8 mouse cellular contexts compared by ENCODE assay signal in the genomic region with DNA sequence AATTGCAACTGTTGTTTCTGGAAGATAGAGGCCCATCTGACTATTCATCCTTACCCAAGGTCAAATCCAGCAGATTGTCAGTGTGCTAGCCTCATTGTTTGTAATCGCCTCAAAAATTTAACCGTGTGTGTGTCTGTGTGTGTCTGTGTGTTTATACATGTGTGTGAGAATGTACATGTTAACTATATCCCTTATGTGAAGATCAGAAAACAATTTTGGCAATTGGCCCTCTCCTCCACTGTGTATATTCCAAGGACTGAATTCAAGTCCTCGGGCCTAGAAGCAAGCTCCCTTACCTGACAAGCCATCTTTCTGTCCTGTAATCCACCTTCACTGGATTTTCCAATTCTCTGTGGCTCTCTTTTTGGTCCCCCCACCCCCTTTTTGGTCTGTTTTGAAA. TPM values are rescaled to one million over a fixed set of nuclear protein-coding genes. Genes with fewer than 3 reads are reported as not detected.
DNase-seq lines count a peak whose midpoint lies in the region; ATAC-seq and TF ChIP-seq lines count a peak whose summit lies in the region.
"Not testable (repeated sequence)": the region's sequence is repeated elsewhere in the genome, so short reads cannot be mapped to it uniquely, and the experiment has no call there.

No protein-coding gene starts in this region.

- TF ChIP-seq POLR2A in CH12.LX (IDR thresholded peaks at IDR 0.05; ENCODE audit: low read depth, low read length); liver, adult 2 months (IDR thresholded peaks at IDR 0.05; ENCODE audit: extremely low read depth, insufficient read depth, low read length); thymus, adult 2 months (IDR thresholded peaks at IDR 0.05; ENCODE audit: control insufficient read depth, extremely low read depth, insufficient read depth, low read length, poor library complexity): not testable (repeated sequence)

- not testable (repeated sequence) for TF ChIP-seq RAD21 in CH12.LX (IDR thresholded peaks at IDR 0.05; ENCODE audit: low read depth, low read length)

- not testable (repeated sequence) for DNase-seq in CH12.LX (ENCODE audit: extremely low read depth)
- peak; percentile 23 for DNase-seq in adrenal gland, postnatal 14 days
- peak; percentile 12 to 13 for DNase-seq in cerebellum, postnatal 10 days
- peak; percentile 72 for DNase-seq in heart, embryonic 10.5 days (ENCODE audit: low spot score)
- DNase-seq in liver, adult 2 months (ENCODE audit: extremely low read depth, low read depth, low spot score): peak; percentile 19
- DNase-seq in retina, embryonic 14.5 days (ENCODE audit: low spot score): peak; percentile 39
- DNase-seq in thymus, adult 2 months: peak; percentile 5

- not testable (repeated sequence) for H3K27me3 ChIP-seq in CH12.LX (replicated peaks); heart, embryonic 10.5 days (ENCODE audit: insufficient read depth, poor library complexity, severe bottlenecking); kidney, embryonic 16.5 days (ENCODE audit: insufficient read depth, low read length); liver, adult 2 months (ENCODE audit: control insufficient read depth, insufficient read depth, low read length); thymus, adult 2 months (ENCODE audit: control insufficient read depth, insufficient read depth, low read length)

- H3K9ac ChIP-seq in CH12.LX (ENCODE audit: insufficient read depth, low read depth): peak overlapping the region; percentile 59
- not testable (repeated sequence) for H3K9ac ChIP-seq in kidney, embryonic 16.5 days (replicated peaks; ENCODE audit: low read length); liver, adult 2 months (ENCODE audit: low read depth, low read length)

- H3K36me3 ChIP-seq in CH12.LX (replicated peaks in 1 of 2; ENCODE audit: control insufficient read depth in 1 of 2, insufficient read depth in 1 of 2, low read length in 1 of 2): peaks cover 6 to 21% of the 10 kb centered on the region in 2 experiments
- H3K36me3 ChIP-seq in heart, embryonic 10.5 days: peaks cover 37% of the 10 kb centered on the region
- H3K36me3 ChIP-seq in kidney, embryonic 16.5 days (ENCODE audit: insufficient read depth, low read length): peaks cover 26% of the 10 kb centered on the region
- H3K36me3 ChIP-seq in liver, adult 2 months (ENCODE audit: control insufficient read depth, insufficient read depth, low read length); thymus, adult 2 months (ENCODE audit: control insufficient read depth, insufficient read depth, low read length): not testable (repeated sequence)

- dilution Hi-C loops in CH12.LX (cut with MboI; ENCODE audit: extremely low pct_ligation_motif_present, extremely low pct_unique_long_range_greater_than_20kb, low sequenced_read_pairs): not testable (repeated sequence)

- 58% methylated on average over 3 of the region's 3 CpGs for WGBS in heart, embryonic 10.5 days
- WGBS in kidney, embryonic 16.5 days: 60% methylated on average over 3 of the region's 3 CpGs
- 54% methylated on average over 3 of the region's 3 CpGs for WGBS in liver, adult 2 months
- WGBS in thymus, adult 2 months: 63% methylated on average over 3 of the region's 3 CpGs

- peak overlapping the region; percentile 15; the same call in 1 of the 2 replicates for H3K27ac ChIP-seq in CH12.LX (ENCODE audit: insufficient read depth, low read depth)
- H3K27ac ChIP-seq in heart, embryonic 10.5 days; liver, adult 2 months (replicated peaks; ENCODE audit: insufficient read depth, low read depth, low read length); thymus, adult 2 months (ENCODE audit: control insufficient read depth, insufficient read depth, low read length): not testable (repeated sequence)
- H3K27ac ChIP-seq in kidney, embryonic 16.5 days (ENCODE audit: low read length): 0 out of 2 replicates have a peak overlapping the region, but pooled peaks have one; percentile 4

- ATAC-seq in kidney, embryonic 16.5 days (ENCODE audit: low FRiP score, low TSS enrichment): not testable (repeated sequence)

- TF ChIP-seq EP300 in CH12.LX (IDR thresholded peaks at IDR 0.05; ENCODE audit: low read length): not testable (repeated sequence)

- peak overlapping the region; percentile 40 for H3K4me2 ChIP-seq in CH12.LX (ENCODE audit: insufficient read depth, low read depth, poor library complexity, severe bottlenecking)
- H3K4me2 ChIP-seq in kidney, embryonic 16.5 days (replicated peaks; ENCODE audit: low read depth, low read length): not testable (repeated sequence)

- peaks cover 24% of the 10 kb centered on the region for H3K9me3 ChIP-seq in CH12.LX (replicated peaks; ENCODE audit: low read length)
- H3K9me3 ChIP-seq in heart, embryonic 10.5 days: peaks cover 67% of the 10 kb centered on the region
- not testable (repeated sequence) for H3K9me3 ChIP-seq in kidney, embryonic 16.5 days (ENCODE audit: low read length)

- H3K4me1 ChIP-seq in CH12.LX (ENCODE audit: control insufficient read depth in 1 of 2, insufficient read depth in 2 of 2): peaks cover 26 to 56% of the 10 kb centered on the region in 2 experiments
- not testable (repeated sequence) for H3K4me1 ChIP-seq in heart, embryonic 10.5 days; kidney, embryonic 16.5 days (ENCODE audit: insufficient read depth, low read length); liver, adult 2 months (ENCODE audit: control insufficient read depth, insufficient read depth, low read length); thymus, adult 2 months (replicated peaks; ENCODE audit: control insufficient read depth, insufficient read depth, low read length)

- not testable (repeated sequence) for H3K4me3 ChIP-seq in CH12.LX (replicated peaks in 1 of 3; ENCODE audit: low read depth in 2 of 3, low read length in 2 of 3, poor library complexity in 1 of 3); heart, embryonic 10.5 days; kidney, embryonic 16.5 days (ENCODE audit: low read length); liver, adult 2 months (ENCODE audit: insufficient read depth, low read depth, low read length); thymus, adult 2 months (ENCODE audit: control insufficient read depth, insufficient read depth, low read length)

- TF ChIP-seq CTCF in CH12.LX (conservative IDR thresholded peaks at IDR 0.05 in 1 of 2, IDR thresholded peaks at IDR 0.05 in 1 of 2; ENCODE audit: low read depth in 2 of 2, low read length in 2 of 2); liver, adult 2 months (IDR thresholded peaks at IDR 0.05; ENCODE audit: low read depth, low read length); thymus, adult 2 months (IDR thresholded peaks at IDR 0.05; ENCODE audit: borderline replicate concordance, control insufficient read depth, extremely low read depth, insufficient read depth, low read length, poor library complexity): not testable (repeated sequence)

- in situ Hi-C loops in CH12.LX (cut with MboI; ENCODE audit: low pct_ligation_motif_present, low pct_unique_long_range_greater_than_20kb, low sequenced_read_pairs): not testable (repeated sequence)

- H3K79me2 ChIP-seq in CH12.LX (replicated peaks; ENCODE audit: control insufficient read depth, extremely low read depth, insufficient read depth, poor library complexity, severe bottlenecking); liver, adult 2 months (ENCODE audit: control insufficient read depth, insufficient read depth, low read length): not testable (repeated sequence)

RNA-seq across cellular contexts. Expression of a gene that starts 35.7 kb away (rescaled TPM):
- 288 and 398 TPM in 2 replicates for total RNA-seq in CH12.LX (2012; rRNA removed)
- total RNA-seq in CH12.LX (2014; rRNA removed): 60.4 and 62.0 TPM in 2 replicates
- 606 and 724 TPM in 2 replicates for polyA plus RNA-seq in CH12.LX (2012; ENCODE audit: insufficient read length, low read depth)
- total RNA-seq in adrenal gland, postnatal 14 days (2021): 129 and 342 TPM in 2 replicates
- 121 and 172 TPM in 2 replicates for polyA plus RNA-seq in heart, embryonic 10.5 days (2016; fragmentation: Nextera tagmentation; extraction: Ambion mirVana)
- polyA plus RNA-seq in kidney, embryonic 16.5 days (2015; fragmentation: Nextera tagmentation; extraction: Ambion mirVana): 162 and 299 TPM in 2 replicates
- 8.0 and 11.5 TPM in 2 replicates for total RNA-seq in liver, adult 2 months (2014; rRNA removed)
- polyA plus RNA-seq in liver, adult 2 months (2012; rRNA removed): 102 and 123 TPM in 2 replicates
- 1,607 and 1,995 TPM in 2 replicates for polyA plus RNA-seq in thymus, adult 2 months (2012; rRNA removed)
